Mouse (Mus musculus): Measurements from ENCODE around the gene Mpp5.

GRCm38 (mm10) chr12:78800036-78800435, 51.3 kb downstream of the Mpp5 start:
- TF ChIP-seq GATA1 (IDR thresholded peaks at IDR 0.05; ENCODE audit: borderline replicate concordance, low read length) (no peak), FLI1 (IDR thresholded peaks at IDR 0.05; ENCODE audit: low read length) (no peak)

All from megakaryocyte, embryonic 14.5 days (primary cell).